Mouse (Mus musculus) brain, adult 10 weeks (tissue): Measurements from ENCODE around the gene Nectin2. TPM values are rescaled to one million over a fixed set of nuclear protein-coding genes. Genes with fewer than 3 reads are reported as not detected.

Experiments
- polyA plus RNA-seq: library from polyadenylated mRNA; stranded (reverse); fragments of 350-450 nt; fragmentation: Illumina TruSeq; extraction: RNeasy Lipid Tissue Mini Kit (QIAGEN cat#74804); gene quantifications from one replicate; pipeline ENCODE4 v1.2.3, GENCODE M21; 2015; ENCODE audit warnings: low read depth, low replicate concordance

Nectin2 gene
- polyA plus RNA-seq, result 7.5 TPM

DNA sequence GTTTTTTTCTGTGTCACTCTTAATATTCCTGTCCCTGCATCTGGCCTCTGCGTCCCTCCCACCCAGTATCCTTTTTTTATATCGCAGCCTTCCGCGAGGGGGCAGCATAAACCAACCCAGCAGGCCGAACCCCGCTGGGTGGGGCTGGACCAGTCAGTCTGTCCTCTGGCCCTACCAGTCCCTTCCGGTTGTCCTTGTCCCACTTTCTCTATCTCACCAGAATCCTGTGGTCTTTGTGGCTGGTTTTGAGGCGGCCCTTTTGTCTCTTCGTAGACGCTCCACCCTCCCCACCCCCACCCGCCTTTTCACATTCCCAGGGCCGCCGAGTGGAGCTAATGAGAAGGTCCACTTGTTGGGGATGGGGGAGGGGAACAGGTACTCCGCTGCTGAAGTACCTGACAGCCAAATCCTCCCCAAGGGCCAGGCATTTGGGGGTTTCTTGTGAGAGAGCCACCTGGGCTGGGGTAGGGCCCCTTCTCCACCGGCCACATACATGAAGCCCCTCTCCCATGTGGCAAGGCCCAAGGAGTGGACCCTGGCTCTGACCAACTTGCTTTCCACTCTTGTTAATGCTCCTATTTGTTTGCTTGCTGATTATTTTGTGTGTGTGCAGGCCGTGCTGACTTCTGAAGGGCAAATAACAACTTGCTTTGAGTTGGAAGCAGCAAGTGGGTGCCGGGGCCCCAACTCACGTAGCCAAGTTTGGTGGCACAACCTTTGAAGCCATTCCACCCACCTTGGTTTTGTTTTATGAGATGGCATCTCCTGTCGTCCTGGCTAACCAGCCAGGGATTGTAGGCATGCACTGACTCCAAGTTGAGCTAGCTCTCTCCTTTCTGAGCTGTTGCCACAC, at the start of gene Nectin2:
Nectin2 (minus strand) TSS at position 267 of the 853 bp plus-strand sequence.

DNA sequence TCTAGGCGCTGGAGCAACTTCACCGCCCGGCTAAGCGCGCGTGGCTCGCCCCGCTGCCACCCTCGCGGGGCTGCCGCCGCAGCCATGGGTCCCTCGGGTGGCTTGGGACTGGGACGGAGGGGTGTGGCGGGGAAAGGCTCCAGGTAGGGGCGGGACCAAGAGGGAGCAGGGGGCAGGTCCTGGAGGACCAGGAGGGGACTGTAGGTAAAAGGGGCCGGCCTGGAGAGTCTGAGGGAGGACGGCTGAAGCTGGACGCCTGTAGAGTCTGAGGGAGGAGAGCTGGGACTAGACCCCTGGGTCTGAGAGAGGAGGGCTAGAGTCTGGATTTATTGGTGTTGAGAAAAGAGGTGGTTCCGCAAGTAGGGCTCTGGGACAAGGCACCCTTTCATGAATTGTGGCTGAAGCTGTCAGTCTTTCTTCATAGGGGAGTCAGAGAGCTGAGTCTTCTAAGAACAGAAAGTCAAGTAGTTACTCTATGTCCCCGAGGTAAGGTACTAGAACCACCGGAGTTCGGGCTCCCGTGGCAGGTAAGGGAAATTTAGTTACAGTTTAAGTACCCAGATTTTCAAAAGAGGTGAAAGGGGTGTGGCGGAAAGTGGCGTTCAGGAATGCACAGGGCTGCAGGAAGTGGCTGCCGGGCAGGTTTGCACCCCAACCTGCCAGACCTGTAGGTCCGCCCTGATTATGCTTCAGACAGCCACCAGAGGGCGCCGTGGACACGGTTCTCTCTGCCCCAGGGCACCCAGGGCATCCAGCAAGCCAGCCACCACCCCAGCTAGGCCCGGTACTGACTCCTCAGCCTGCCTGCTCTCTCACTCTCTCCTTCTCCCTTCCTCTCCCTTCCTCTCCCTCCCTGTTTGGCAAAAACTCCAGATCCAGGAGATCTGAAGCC, 46.7 kb upstream of the Nectin2 start, which contains the start of gene Cblc:
Cblc (minus strand) TSS at position 113 of the 892 bp plus-strand sequence.

DNA sequence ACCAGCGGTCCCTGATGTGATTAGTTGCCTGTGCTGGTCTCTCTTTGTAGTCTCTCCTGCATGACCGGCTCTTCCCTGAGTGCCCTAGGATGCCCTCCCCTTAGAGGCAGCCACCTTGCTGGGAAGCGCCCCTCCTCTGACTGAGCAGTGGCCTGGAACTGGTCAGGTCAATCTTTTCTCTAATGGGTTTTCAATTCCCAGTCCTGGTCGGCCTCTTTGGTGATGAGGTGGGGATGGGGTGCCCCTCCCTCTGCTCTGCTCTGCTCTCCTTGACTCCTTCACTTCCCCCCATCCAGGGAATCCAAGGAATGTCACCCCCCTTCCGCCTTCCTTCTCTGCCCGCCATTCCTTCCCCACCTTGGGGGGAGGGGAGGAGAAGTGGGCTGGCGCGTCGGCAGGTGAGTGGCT, 20.7 kb upstream of the Nectin2 start, which contains the start of gene Bcam:
Bcam (minus strand) TSS at position 33 of the 408 bp plus-strand sequence.

DNA sequence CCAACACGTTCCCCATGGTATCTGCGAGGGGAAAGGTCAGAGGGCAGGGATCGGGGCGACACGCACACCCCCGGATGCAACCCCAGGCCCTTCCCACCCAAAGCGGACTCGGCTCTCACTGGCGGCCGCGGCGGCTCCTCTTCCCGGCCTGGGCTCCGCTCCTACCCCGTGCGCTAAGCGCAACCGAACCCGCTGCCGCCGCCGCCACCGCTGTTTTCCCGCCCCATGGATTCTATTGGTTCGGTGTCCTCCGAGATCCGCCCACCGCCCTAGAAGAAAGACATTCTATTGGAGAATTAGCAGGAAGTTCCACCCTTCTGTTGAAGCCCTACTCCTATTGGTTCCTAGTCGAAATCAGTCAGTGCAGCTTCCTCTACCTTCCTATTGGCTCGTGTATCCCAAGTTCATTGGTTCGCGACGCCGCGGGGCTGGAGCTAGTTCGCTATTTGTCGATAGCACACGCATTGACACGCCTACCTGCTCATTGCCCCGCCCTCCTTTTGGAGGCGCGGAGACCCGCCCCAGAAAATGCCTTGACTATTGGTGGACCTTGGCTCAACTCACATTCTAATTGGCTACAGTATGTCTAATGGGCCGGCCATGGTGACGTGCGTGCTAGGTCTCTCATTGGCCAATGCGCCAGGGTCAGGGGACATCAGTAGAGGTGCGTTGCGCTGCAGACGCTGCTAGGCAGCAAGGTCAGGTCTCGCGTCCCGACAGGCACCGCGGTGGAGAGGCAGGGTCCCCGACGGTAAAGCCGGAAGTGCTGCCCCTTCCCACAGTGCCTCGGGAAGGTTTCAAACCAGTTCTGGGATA, 34.8 kb downstream of the Nectin2 start, which contains the start of gene Tomm40:
Tomm40 (minus strand) TSS at position 200 of the 816 bp plus-strand sequence.

DNA sequence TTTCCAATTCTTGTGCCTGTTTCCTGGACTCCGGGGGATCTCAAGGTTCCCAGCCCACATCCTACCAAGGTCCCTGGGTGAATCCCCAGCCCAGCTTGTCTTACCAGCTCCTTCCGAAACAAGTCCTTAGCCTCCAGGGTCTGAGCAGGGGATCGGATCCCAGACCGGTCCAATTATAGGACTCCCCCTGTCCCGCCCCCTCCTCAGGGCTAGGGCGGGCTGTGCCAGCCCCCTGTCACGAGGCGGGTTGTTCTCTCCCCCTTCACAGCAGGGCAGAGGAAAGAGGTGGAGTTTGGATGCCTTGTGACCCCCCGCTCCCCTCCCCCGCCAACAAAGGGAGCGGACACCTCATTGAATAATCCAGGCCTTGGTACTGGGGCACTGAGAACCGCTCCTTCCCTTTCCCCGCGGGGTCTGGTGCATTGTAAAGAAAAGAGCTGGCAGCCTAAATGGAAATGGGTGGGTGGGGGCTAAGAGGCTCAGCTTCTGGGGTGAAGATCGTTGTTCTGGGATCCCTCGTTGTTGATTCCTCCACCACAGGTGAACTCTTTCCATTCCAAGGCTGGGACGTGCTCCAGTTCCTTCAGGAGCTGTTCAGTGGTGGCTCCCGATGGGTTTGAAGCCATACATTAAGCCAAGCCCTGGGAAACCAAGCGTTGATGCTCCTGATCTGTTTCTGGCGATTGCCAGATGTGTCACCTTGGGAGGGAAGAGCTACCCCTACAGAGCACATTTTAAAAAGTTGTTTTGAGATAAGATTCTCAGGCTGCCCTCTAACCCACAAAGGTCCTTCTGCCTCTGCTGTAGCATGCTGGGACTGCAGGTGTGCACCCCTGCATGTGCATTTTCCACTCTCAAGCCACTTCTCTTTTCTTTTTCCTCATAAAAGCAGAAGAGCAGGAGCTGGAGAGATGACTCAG, 51.1 kb downstream of the Nectin2 start, which contains the start of gene Apoe:
Apoe (minus strand) TSS at position 282 of the 920 bp plus-strand sequence.

DNA sequence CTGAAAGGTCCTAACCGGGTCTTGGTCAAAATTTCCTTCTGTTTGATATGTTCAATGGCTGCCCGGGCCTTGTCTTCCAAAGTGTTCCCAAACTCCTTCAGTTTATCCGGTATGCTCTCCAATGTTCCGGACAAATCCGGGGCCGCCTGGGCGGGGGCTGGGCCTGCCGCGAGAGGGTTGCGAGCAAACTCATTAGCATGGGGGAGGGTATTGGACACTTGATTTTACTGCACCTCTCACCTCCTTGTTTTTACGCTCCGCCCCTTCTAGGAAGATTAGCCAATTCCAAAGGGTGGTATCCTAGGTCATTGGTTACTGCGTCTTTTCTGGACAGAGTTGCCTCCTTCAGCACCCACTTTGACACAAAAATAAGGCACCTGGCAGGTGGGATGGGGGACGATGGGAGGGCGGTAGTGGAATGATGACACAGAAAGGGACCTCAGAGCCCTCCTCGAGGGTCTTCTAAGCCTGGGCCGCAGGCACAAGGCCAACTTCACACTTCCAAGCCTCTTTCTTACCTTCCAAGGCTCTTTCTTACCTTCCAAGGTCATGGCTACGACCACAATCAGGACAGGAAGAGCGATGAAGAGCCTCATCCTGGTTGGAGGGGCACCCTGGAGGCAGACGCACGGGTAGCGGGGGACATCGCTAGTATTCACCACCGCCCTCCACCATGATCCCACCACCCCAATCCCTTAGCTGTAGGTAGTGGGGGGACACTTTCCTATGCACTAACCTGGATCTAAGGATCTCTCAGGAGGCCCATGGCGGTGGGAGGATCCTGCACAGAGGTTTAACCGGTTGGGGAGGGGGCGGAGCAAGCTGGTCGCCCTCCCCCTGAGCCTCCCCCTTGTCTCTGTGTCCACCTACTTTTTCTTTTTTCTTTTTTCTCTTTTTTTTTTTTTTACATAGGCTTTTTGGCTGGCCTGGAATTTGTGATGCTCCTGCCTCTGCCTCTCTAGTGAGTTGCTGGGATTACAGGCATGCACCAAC, 58.1 kb downstream of the Nectin2 start, which contains the start of gene Apoc1:
Apoc1 (minus strand) TSS at position 788 of the 993 bp plus-strand sequence.

DNA sequence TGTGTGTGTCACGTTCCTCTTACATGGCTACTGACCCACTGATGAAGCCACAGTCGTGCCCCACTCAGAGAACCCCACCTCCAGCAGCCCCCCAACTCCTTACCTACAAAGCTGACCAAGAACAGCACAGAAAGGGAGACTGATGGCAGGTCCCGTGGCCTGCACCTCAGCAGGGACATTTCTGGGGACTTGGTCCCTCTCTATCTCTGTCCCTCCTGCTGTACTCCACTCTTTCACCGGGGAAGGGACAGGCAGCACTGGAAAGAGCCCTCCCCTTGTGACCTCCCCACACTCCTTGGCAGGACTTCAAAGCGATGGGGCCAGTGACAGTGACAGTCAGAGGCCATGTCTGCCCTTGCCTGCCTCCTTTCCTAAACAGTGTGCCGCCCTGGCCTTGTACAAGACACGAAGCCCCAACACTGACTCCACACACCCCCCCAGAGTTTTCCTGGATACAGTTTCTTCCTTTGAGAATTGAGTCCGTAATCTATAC, 69.0 kb downstream of the Nectin2 start, which contains the start of the genes Gm44805 and Apoc4:
Gm44805 (minus strand) TSS at position 222 of the 493 bp plus-strand sequence.
Apoc4 (minus strand) TSS at position 278 of the 493 bp plus-strand sequence.

DNA sequence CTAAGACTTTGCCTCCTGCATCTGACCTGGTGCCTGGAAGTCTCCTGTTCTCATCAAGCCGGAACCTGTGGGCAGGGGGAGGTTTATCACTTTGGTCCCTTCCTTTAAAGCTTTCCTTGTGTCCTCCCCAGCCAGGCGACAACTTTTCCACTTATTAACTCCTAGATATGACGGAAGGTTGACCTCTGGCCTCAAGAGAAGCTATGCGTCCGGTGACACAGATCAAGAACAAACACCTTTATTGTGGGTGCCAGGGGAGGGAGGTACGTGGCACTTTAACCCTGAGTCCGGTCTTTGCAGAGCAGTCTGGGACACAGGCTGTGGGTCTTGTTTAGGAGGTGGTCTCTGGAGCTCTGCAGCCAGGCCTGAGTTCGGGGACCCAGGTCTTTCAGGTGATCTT, 72.4 kb downstream of the Nectin2 start, which contains the start of gene Apoc2:
Apoc2 (minus strand) TSS at position 70 of the 400 bp plus-strand sequence.

Other genes with a start within 250 kb of the Nectin2 start
- 7.8 TPM for gene Bloc1s3, start 242.1 kb downstream of the Nectin2 start, polyA plus RNA-seq
- 20.7 TPM for gene Trappc6a, start 242.1 kb downstream of the Nectin2 start, polyA plus RNA-seq
- 0.51 TPM for gene Nkpd1, start 232.6 kb downstream of the Nectin2 start, polyA plus RNA-seq
- gene Ppp1r37, start 187.4 kb downstream of the Nectin2 start, polyA plus RNA-seq, result 121 TPM
- 2.2 TPM for gene Zfp296, start 173.2 kb downstream of the Nectin2 start, polyA plus RNA-seq
- 70.4 TPM for gene Gemin7, start 172.9 kb downstream of the Nectin2 start, polyA plus RNA-seq
- 61.8 TPM for gene Clasrp, start 146.0 kb downstream of the Nectin2 start, polyA plus RNA-seq
- gene Relb, start 121.0 kb downstream of the Nectin2 start, polyA plus RNA-seq, result 5.4 TPM
- 134 TPM for gene Clptm1, start 85.5 kb downstream of the Nectin2 start, polyA plus RNA-seq
- not detected for gene Apoc2, start 72.5 kb downstream of the Nectin2 start, polyA plus RNA-seq
- gene Gm44805, start 69.1 kb downstream of the Nectin2 start, polyA plus RNA-seq, result not detected
- gene Apoc4, start 69.0 kb downstream of the Nectin2 start, polyA plus RNA-seq, result not detected
- 12.2 TPM for gene Apoc1, start 57.8 kb downstream of the Nectin2 start, polyA plus RNA-seq
- 3,083 TPM for gene Apoe, start 51.3 kb downstream of the Nectin2 start, polyA plus RNA-seq
- 89.9 TPM for gene Tomm40, start 35.0 kb downstream of the Nectin2 start, polyA plus RNA-seq
- 16.0 TPM for gene Bcam, start 20.5 kb upstream of the Nectin2 start, polyA plus RNA-seq
- not detected for gene Cblc, start 46.3 kb upstream of the Nectin2 start, polyA plus RNA-seq
- gene Bcl3, start 72.3 kb upstream of the Nectin2 start, polyA plus RNA-seq, result 0.42 TPM
- 2.8 TPM for gene Gm19345, start 101.5 kb upstream of the Nectin2 start, polyA plus RNA-seq
- not detected for gene Ceacam16, start 110.8 kb upstream of the Nectin2 start, polyA plus RNA-seq
- not detected for gene Ceacam19, start 137.5 kb upstream of the Nectin2 start, polyA plus RNA-seq
- gene Pvr, start 170.7 kb upstream of the Nectin2 start, polyA plus RNA-seq, result 11.7 TPM
- gene Igsf23, start 200.3 kb upstream of the Nectin2 start, polyA plus RNA-seq, result not detected
- gene Ceacam20, start 214.9 kb upstream of the Nectin2 start, polyA plus RNA-seq, result not detected
- not detected for gene Nlrp9b, start 241.0 kb upstream of the Nectin2 start, polyA plus RNA-seq